Mouse (Mus musculus) kidney, adult 2 months (tissue): ENCODE data around the gene Zic4.

Experiments used
- CTCF ChIP-seq: fragments of 200-500 bp; conservative IDR thresholded peaks from 2 replicates; pipeline ENCODE4 v1.5.1; 2011; ENCODE audit warnings: low read depth, mild to moderate bottlenecking, control low read depth, low read length, moderate library complexity, mixed read lengths; ENCODE audit not compliant: insufficient read depth, insufficient read length
- POLR2A ChIP-seq: fragments of 200-500 bp; IDR thresholded peaks from one replicate; pipeline ENCODE4 v1.6.1; 2011; ENCODE audit warnings: low read depth, low read length, control low read depth

DNA sequence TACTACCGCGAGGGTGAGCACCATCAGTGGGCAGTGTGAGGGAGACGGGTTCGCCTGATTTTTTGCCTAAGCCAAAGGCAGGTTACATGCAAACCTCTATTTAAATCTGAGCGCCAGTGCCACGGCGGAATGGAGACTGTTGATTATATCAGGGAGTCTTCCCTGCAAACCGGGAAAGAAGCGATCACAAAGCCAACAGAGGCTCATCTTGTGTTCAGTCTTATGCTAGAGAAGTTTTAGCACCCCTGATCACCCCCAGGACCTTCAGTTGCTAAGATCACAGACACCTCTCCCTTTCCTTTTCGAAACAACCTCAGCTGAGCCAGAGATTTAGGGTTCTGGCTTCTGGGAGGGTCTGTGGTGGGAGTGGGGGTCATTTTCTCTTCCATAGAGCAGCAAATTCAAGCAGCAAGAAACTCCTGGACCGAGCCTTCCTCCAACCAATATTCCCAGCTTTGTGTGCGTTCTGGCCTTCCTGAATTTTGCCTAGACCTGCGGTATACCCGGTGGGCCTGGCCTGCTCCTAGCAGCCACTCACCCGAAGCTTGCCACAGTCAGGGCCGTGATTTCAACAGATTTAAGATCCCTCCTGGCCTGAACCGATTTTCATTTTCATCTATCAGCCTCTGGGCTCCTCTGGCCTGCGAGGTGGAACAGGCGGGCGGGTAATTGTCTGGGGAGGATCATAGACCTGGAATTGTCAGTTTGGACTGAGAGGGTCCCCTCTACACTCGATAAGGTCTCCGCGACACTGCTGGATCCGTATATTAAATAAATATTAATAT, 20.4 kb downstream of the Zic4 start:
- TF ChIP-seq POLR2A (no peak), CTCF (no peak)
